Mouse (Mus musculus): ENCODE measurements around the gene Xxylt1. TPM values are rescaled to one million over a fixed set of nuclear protein-coding genes. Genes with fewer than 3 reads are reported as not detected.

The Xxylt1 gene
- polyA plus RNA-seq, 1 experiment = 36.3 TPM

- no peak for TF ChIP-seq POLR2A (IDR thresholded peaks at IDR 0.05; ENCODE audit: low read depth, low read length)
- no peak for TF ChIP-seq CTCF (IDR thresholded peaks at IDR 0.05; ENCODE audit: borderline replicate concordance, insufficient read depth, low read length)
- Histone ChIP-seq H3K4me3 (ENCODE audit: insufficient read depth, low read length) (no peak overlapping the region), H3K27ac (ENCODE audit: insufficient read depth, low read length) (no peak overlapping the region), H3K4me1 (ENCODE audit: control insufficient read depth, insufficient read depth, low read length) (no peaks in the 10 kb centered on the region; the same call in 1 of the 2 replicates)
Measured at GRCm38 (mm10) chr16:31064782-31065181, 16.4 kb downstream of the Xxylt1 start.

- TF ChIP-seq POLR2A (IDR thresholded peaks at IDR 0.05; ENCODE audit: low read depth, low read length) (no peak), CTCF (IDR thresholded peaks at IDR 0.05; ENCODE audit: borderline replicate concordance, insufficient read depth, low read length) (no peak)
- Histone ChIP-seq H3K4me1 (ENCODE audit: control insufficient read depth, insufficient read depth, low read length) (peaks cover 2% of the 10 kb centered on the region; the same call in 1 of the 2 replicates), H3K4me3 (ENCODE audit: insufficient read depth, low read length) (no peak overlapping the region), H3K27ac (ENCODE audit: insufficient read depth, low read length) (no peak overlapping the region)
Measured at GRCm38 (mm10) chr16:31062918-31063317, 18.3 kb downstream of the Xxylt1 start.

DNA sequence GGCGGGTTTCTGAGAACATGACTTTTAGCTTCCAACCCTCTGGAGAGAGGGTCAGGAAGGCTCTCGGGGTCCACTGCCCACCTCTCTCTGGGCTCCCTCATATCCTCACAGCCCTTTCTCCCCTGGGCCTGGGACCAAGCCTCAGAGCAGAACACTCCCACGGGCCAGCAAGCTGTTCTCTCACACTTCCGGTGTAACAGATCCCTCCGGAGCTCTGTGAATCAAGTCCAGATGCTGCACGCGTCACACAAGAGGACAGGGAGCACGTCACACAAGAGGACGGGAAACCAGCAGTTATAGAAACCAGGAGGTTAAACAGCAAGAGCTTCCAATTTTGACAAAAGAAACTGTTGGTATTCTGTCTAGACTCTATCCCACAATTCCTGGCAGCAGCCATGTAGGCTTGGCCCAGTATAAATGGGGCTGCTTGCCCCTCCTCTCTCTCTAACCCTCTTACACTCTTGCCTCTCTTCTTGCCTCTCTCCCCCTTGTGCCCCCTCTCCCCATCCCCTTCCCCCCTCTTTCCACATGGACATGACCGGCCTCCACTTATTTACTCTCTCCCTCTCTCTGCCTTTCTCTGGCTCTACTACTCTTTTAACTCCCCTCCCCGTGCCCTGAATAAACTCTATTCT is 19.9 kb downstream of the Xxylt1 start:
- Histone ChIP-seq H3K27ac (ENCODE audit: insufficient read depth, low read length) (no peak overlapping the region), H3K4me3 (ENCODE audit: insufficient read depth, low read length) (no peak overlapping the region), H3K4me1 (ENCODE audit: control insufficient read depth, insufficient read depth, low read length) (peaks cover 2% of the 10 kb centered on the region; the same call in 1 of the 2 replicates)
- TF ChIP-seq POLR2A (IDR thresholded peaks at IDR 0.05; ENCODE audit: low read depth, low read length) (no peak), CTCF (IDR thresholded peaks at IDR 0.05; ENCODE audit: borderline replicate concordance, insufficient read depth, low read length) (no peak)

DNA sequence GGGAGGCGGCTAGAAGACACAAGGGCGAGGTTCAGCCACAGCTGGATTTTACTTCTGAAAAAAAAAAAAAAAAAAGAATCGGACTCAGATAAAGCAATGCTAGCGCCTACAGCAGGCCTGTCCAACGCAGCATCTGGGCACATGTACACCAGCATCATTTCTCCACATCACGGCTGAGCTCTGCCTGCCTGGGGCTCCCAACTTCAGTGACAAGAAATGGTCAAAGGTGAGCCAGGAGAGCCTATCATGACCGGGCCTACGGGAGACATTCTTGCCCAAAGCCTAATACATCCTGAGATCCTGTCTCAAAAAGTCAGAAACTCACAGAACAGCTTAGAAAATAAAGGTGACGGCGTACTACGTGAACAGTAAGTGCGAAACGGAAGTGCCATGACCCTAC is 20.5 kb downstream of the Xxylt1 start:
- TF ChIP-seq POLR2A (IDR thresholded peaks at IDR 0.05; ENCODE audit: low read depth, low read length) (no peak), CTCF (IDR thresholded peaks at IDR 0.05; ENCODE audit: borderline replicate concordance, insufficient read depth, low read length) (no peak)
- H3K4me3 ChIP-seq (ENCODE audit: insufficient read depth, low read length) = no peak overlapping the region
- peaks cover 2% of the 10 kb centered on the region; the same call in 1 of the 2 replicates for H3K4me1 ChIP-seq (ENCODE audit: control insufficient read depth, insufficient read depth, low read length)
- no peak overlapping the region for H3K27ac ChIP-seq (ENCODE audit: insufficient read depth, low read length)

GRCm38 (mm10) chr16:31060226-31060625 is 21.0 kb downstream of the Xxylt1 start:
- no peak overlapping the region for H3K4me3 ChIP-seq (ENCODE audit: insufficient read depth, low read length)
- TF ChIP-seq CTCF (IDR thresholded peaks at IDR 0.05; ENCODE audit: borderline replicate concordance, insufficient read depth, low read length) = no peak
- TF ChIP-seq POLR2A (IDR thresholded peaks at IDR 0.05; ENCODE audit: low read depth, low read length) = no peak
- no peak overlapping the region for H3K27ac ChIP-seq (ENCODE audit: insufficient read depth, low read length)
- H3K4me1 ChIP-seq (ENCODE audit: control insufficient read depth, insufficient read depth, low read length) = peaks cover 2% of the 10 kb centered on the region; the same call in 1 of the 2 replicates

- peaks cover 2% of the 10 kb centered on the region; the same call in 1 of the 2 replicates for H3K4me1 ChIP-seq (ENCODE audit: control insufficient read depth, insufficient read depth, low read length)
- TF ChIP-seq POLR2A (IDR thresholded peaks at IDR 0.05; ENCODE audit: low read depth, low read length) (no peak), CTCF (IDR thresholded peaks at IDR 0.05; ENCODE audit: borderline replicate concordance, insufficient read depth, low read length) (no peak)
- no peak overlapping the region for H3K27ac ChIP-seq (ENCODE audit: insufficient read depth, low read length)
Measured at GRCm38 (mm10) chr16:31059730-31060129, 21.5 kb downstream of the Xxylt1 start.

GRCm38 (mm10) chr16:31052812-31053211 is 28.4 kb downstream of the Xxylt1 start:
- no peak overlapping the region for H3K4me3 ChIP-seq (ENCODE audit: insufficient read depth, low read length)
- no peak for TF ChIP-seq CTCF (IDR thresholded peaks at IDR 0.05; ENCODE audit: borderline replicate concordance, insufficient read depth, low read length)
- no peak overlapping the region for H3K27ac ChIP-seq (ENCODE audit: insufficient read depth, low read length)
- H3K4me1 ChIP-seq (ENCODE audit: control insufficient read depth, insufficient read depth, low read length) = no peaks in the 10 kb centered on the region

More at GRCm38 (mm10) chr16:31059730-31060129, 21.5 kb downstream of the Xxylt1 start:
- no peak overlapping the region for H3K4me3 ChIP-seq (ENCODE audit: insufficient read depth, low read length)

- no peak for TF ChIP-seq CTCF (IDR thresholded peaks at IDR 0.05; ENCODE audit: borderline replicate concordance, insufficient read depth, low read length)
- no peak for TF ChIP-seq POLR2A (IDR thresholded peaks at IDR 0.05; ENCODE audit: low read depth, low read length)
- Histone ChIP-seq H3K4me3 (ENCODE audit: insufficient read depth, low read length) (no peak overlapping the region), H3K27ac (ENCODE audit: insufficient read depth, low read length) (no peak overlapping the region), H3K4me1 (ENCODE audit: control insufficient read depth, insufficient read depth, low read length) (no peaks in the 10 kb centered on the region)
Measured at GRCm38 (mm10) chr16:31052177-31052726, 29.0 kb downstream of the Xxylt1 start.

GRCm38 (mm10) chr16:31050701-31051100 is 30.5 kb downstream of the Xxylt1 start:
- TF ChIP-seq CTCF (IDR thresholded peaks at IDR 0.05; ENCODE audit: borderline replicate concordance, insufficient read depth, low read length) (no peak), POLR2A (IDR thresholded peaks at IDR 0.05; ENCODE audit: low read depth, low read length) (no peak)
- no peak overlapping the region for H3K27ac ChIP-seq (ENCODE audit: insufficient read depth, low read length)
- H3K4me1 ChIP-seq (ENCODE audit: control insufficient read depth, insufficient read depth, low read length) = no peaks in the 10 kb centered on the region
- H3K4me3 ChIP-seq (ENCODE audit: insufficient read depth, low read length) = no peak overlapping the region

DNA sequence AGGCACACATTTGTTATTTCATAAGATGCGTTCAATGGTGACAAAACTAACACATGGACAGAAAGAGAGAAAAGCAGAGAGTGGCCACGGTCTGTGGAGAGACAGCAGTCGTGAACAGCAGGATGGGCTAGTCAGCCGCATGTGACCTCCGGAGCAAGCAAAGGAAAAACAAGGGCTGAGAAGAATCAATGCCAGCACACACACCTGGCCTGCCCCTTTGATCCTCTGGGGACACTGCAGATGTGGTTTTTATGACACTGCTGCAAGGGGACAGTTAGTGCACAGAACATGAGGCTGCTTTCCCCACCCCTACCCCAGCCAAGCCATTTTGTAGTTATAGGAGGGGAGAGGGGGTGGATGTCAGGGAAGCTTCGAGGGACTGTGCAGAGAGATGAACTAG is 33.0 kb downstream of the Xxylt1 start:
- no peak overlapping the region for H3K27ac ChIP-seq (ENCODE audit: insufficient read depth, low read length)
- TF ChIP-seq CTCF (IDR thresholded peaks at IDR 0.05; ENCODE audit: borderline replicate concordance, insufficient read depth, low read length) (no peak), POLR2A (IDR thresholded peaks at IDR 0.05; ENCODE audit: low read depth, low read length) (no peak)
- no peaks in the 10 kb centered on the region for H3K4me1 ChIP-seq (ENCODE audit: control insufficient read depth, insufficient read depth, low read length)
- no peak overlapping the region for H3K4me3 ChIP-seq (ENCODE audit: insufficient read depth, low read length)

Measured in embryonic fibroblast, embryonic 13.5 days (primary cell).